Mouse (Mus musculus) ZHBTc4 (cell line): ENCODE data around the gene Hoxa3.
A peak's percentile ranks its signal among the peaks of the same experiment; 100 is the strongest.

Experiments used
- DNase-seq: peaks from one replicate; pipeline ENCODE4 v3.0.0-alpha.2; 2011; ENCODE audit warnings: low read depth, low spot score

Hoxa3 gene

GRCm38 (mm10) chr6:52232984-52233545 is 19.9 kb upstream of the Hoxa3 start:
- DNase-seq: peak; percentile 75

- DNase-seq: peak; percentile 64
These were observed 19.4 kb upstream of the Hoxa3 start for GRCm38 (mm10) chr6:52232568-52232965.

GRCm38 (mm10) chr6:52231885-52232567 is 18.9 kb upstream of the Hoxa3 start:
- peak; percentile 60 for DNase-seq

- no peak for DNase-seq
These were observed 17.5 kb upstream of the Hoxa3 start, which contains the start of gene Hoxa9 for GRCm38 (mm10) chr6:52230516-52231165. TSS of gene Hoxa9 (minus strand) at chr6:52231089.

GRCm38 (mm10) chr6:52229558-52230416 is 16.7 kb upstream of the Hoxa3 start:
- peak; percentile 70 for DNase-seq

GRCm38 (mm10) chr6:52228475-52229465 is 15.6 kb upstream of the Hoxa3 start:
- DNase-seq: no peak

- DNase-seq: no peak
These were observed 14.5 kb upstream of the Hoxa3 start for GRCm38 (mm10) chr6:52227470-52228222.

GRCm38 (mm10) chr6:52226569-52227257 is 13.6 kb upstream of the Hoxa3 start:
- DNase-seq: no peak

GRCm38 (mm10) chr6:52225612-52226568 is 12.8 kb upstream of the Hoxa3 start:
- DNase-seq: peak; percentile 73

GRCm38 (mm10) chr6:52224895-52225611 is 11.9 kb upstream of the Hoxa3 start:
- peak; percentile 82 for DNase-seq

GRCm38 (mm10) chr6:52223939-52224760 is 11.0 kb upstream of the Hoxa3 start:
- no peak for DNase-seq

- DNase-seq: peak; percentile 4
These were observed 9.6 kb upstream of the Hoxa3 start for GRCm38 (mm10) chr6:52222729-52223128.

- DNase-seq: peak; percentile 16
These were observed 9.0 kb upstream of the Hoxa3 start for GRCm38 (mm10) chr6:52221993-52222685.

GRCm38 (mm10) chr6:52221337-52221992 is 8.3 kb upstream of the Hoxa3 start, which contains the start of gene Hoxa7:
TSS of gene Hoxa7 (minus strand) at chr6:52221854.
- peak; percentile 95 for DNase-seq

GRCm38 (mm10) chr6:52220865-52221310 is 7.8 kb upstream of the Hoxa3 start:
- peak; percentile 33 for DNase-seq
